Mouse (Mus musculus): ENCODE measurements at regions not wholly inside any gene's neighbourhood (a gene's known extent, or its start where the extent isn't known, plus 50 kb on each side); places are given as distances from the start of the nearest gene placed in this dataset.
"Not testable (repeated sequence)": the region's sequence is repeated elsewhere in the genome, so short reads cannot be mapped to it uniquely, and the experiment has no call there.

- H3K27ac ChIP-seq; intact Hi-C loops (cut with DNase I); H3K36me3 ChIP-seq (ENCODE audit: control insufficient read depth, insufficient read depth, low read length); H3K27me3 ChIP-seq (ENCODE audit: control insufficient read depth, insufficient read depth, low read length); H3K4me3 ChIP-seq; H3K4me1 ChIP-seq (ENCODE audit: control insufficient read depth, insufficient read depth, low read length); H3K79me2 ChIP-seq (replicated peaks; ENCODE audit: control insufficient read depth, insufficient read depth, low read length); H3K9ac ChIP-seq (ENCODE audit: low read depth, low read length): not testable (repeated sequence)
- peak; percentile 9 to 30 for DNase-seq
- 53% methylated on average over 2 of the region's 2 CpGs for WGBS
Observed at GRCm38 (mm10) chr8:20116785-20117184, 213.6 kb downstream of the Gm31371 start.

GRCm38 (mm10) chr8:20119581-20119980, 216.4 kb downstream of the Gm31371 start:
- not testable (repeated sequence) for H3K9ac ChIP-seq (ENCODE audit: low read depth, low read length)
- DNase-seq, result peak in 1 of 2 experiments; percentile 4
- WGBS, result 76% methylated on average over 4 of the region's 4 CpGs

GRCm38 (mm10) chr8:20120186-20120585, 217.0 kb downstream of the Gm31371 start:
- H3K36me3 ChIP-seq (ENCODE audit: control insufficient read depth, insufficient read depth, low read length); DNase-seq; H3K27ac ChIP-seq; H3K79me2 ChIP-seq (replicated peaks; ENCODE audit: control insufficient read depth, insufficient read depth, low read length); H3K9ac ChIP-seq (ENCODE audit: low read depth, low read length); intact Hi-C loops (cut with DNase I); H3K27me3 ChIP-seq (ENCODE audit: control insufficient read depth, insufficient read depth, low read length); H3K4me3 ChIP-seq; H3K4me1 ChIP-seq (ENCODE audit: control insufficient read depth, insufficient read depth, low read length): not testable (repeated sequence)
- WGBS, result 91% methylated on average over 2 of the region's 2 CpGs

More at GRCm38 (mm10) chr8:20119581-20119980, 216.4 kb downstream of the Gm31371 start:
- intact Hi-C loops (cut with DNase I); H3K36me3 ChIP-seq (ENCODE audit: control insufficient read depth, insufficient read depth, low read length); H3K79me2 ChIP-seq (replicated peaks; ENCODE audit: control insufficient read depth, insufficient read depth, low read length); H3K4me1 ChIP-seq (ENCODE audit: control insufficient read depth, insufficient read depth, low read length); H3K4me3 ChIP-seq; H3K27ac ChIP-seq; H3K27me3 ChIP-seq (ENCODE audit: control insufficient read depth, insufficient read depth, low read length): not testable (repeated sequence)

- DNase-seq, result peak in 1 of 2 experiments; percentile 2
- H3K4me1 ChIP-seq (ENCODE audit: control insufficient read depth, insufficient read depth, low read length); H3K4me3 ChIP-seq; intact Hi-C loops (cut with DNase I); H3K27me3 ChIP-seq (ENCODE audit: control insufficient read depth, insufficient read depth, low read length); H3K36me3 ChIP-seq (ENCODE audit: control insufficient read depth, insufficient read depth, low read length); H3K27ac ChIP-seq; H3K9ac ChIP-seq (ENCODE audit: low read depth, low read length); H3K79me2 ChIP-seq (replicated peaks; ENCODE audit: control insufficient read depth, insufficient read depth, low read length): not testable (repeated sequence)
- 92% methylated on average over 10 of the region's 11 CpGs for WGBS
Observed at GRCm38 (mm10) chr8:20121391-20121909, 218.3 kb downstream of the Gm31371 start.

- H3K36me3 ChIP-seq (ENCODE audit: control insufficient read depth, insufficient read depth, low read length); intact Hi-C loops (cut with DNase I); H3K27me3 ChIP-seq (ENCODE audit: control insufficient read depth, insufficient read depth, low read length); H3K79me2 ChIP-seq (replicated peaks; ENCODE audit: control insufficient read depth, insufficient read depth, low read length); H3K4me1 ChIP-seq (ENCODE audit: control insufficient read depth, insufficient read depth, low read length): not testable (repeated sequence)
- peak overlapping the region; percentile 49 for H3K4me3 ChIP-seq
- WGBS, result 8% methylated on average over 67 of the region's 72 CpGs
- peak overlapping the region; percentile 58 for H3K27ac ChIP-seq
- peak overlapping the region; percentile 55 for H3K9ac ChIP-seq (ENCODE audit: low read depth, low read length)
- peak; percentile 99 to 100 for DNase-seq
- TF ChIP-seq CTCF (IDR thresholded peaks at IDR 0.05) (peak; percentile 64), POLR2A (IDR thresholded peaks at IDR 0.05; ENCODE audit: insufficient read depth, low read depth, low read length) (peak; percentile 54), EP300 (IDR thresholded peaks at IDR 0.05; ENCODE audit: insufficient read depth, low read depth, low read length) (0 out of 2 replicates have a peak, but pooled peaks have one; percentile 23)
Observed at GRCm38 (mm10) chr8:20122067-20122925, 219.1 kb downstream of the Gm31371 start.

GRCm38 (mm10) chr8:20123545-20123944, 220.4 kb downstream of the Gm31371 start:
- H3K9ac ChIP-seq (ENCODE audit: low read depth, low read length); H3K27me3 ChIP-seq (ENCODE audit: control insufficient read depth, insufficient read depth, low read length); H3K36me3 ChIP-seq (ENCODE audit: control insufficient read depth, insufficient read depth, low read length); H3K79me2 ChIP-seq (replicated peaks; ENCODE audit: control insufficient read depth, insufficient read depth, low read length); H3K4me3 ChIP-seq; H3K4me1 ChIP-seq (ENCODE audit: control insufficient read depth, insufficient read depth, low read length); intact Hi-C loops (cut with DNase I); H3K27ac ChIP-seq: not testable (repeated sequence)
- WGBS, result 84% methylated on average over 5 of the region's 5 CpGs
- peak in 1 of 2 experiments; percentile 27 for DNase-seq

GRCm38 (mm10) chr8:20135626-20136025, 227.4 kb downstream of the Gm15319 start:
- no CpG with 5 or more reads among the region's 1 CpGs for WGBS
- intact Hi-C loops (cut with DNase I); H3K79me2 ChIP-seq (replicated peaks; ENCODE audit: control insufficient read depth, insufficient read depth, low read length); H3K27me3 ChIP-seq (ENCODE audit: control insufficient read depth, insufficient read depth, low read length); H3K9ac ChIP-seq (ENCODE audit: low read depth, low read length); DNase-seq; H3K4me1 ChIP-seq (ENCODE audit: control insufficient read depth, insufficient read depth, low read length); H3K36me3 ChIP-seq (ENCODE audit: control insufficient read depth, insufficient read depth, low read length); H3K27ac ChIP-seq; H3K4me3 ChIP-seq: not testable (repeated sequence)

- H3K4me3 ChIP-seq; H3K79me2 ChIP-seq (replicated peaks; ENCODE audit: control insufficient read depth, insufficient read depth, low read length); H3K9ac ChIP-seq (ENCODE audit: low read depth, low read length); H3K36me3 ChIP-seq (ENCODE audit: control insufficient read depth, insufficient read depth, low read length); H3K27ac ChIP-seq; H3K27me3 ChIP-seq (ENCODE audit: control insufficient read depth, insufficient read depth, low read length); H3K4me1 ChIP-seq (ENCODE audit: control insufficient read depth, insufficient read depth, low read length); intact Hi-C loops (cut with DNase I); DNase-seq: not testable (repeated sequence)
- 83% methylated on average over 4 of the region's 4 CpGs for WGBS
Observed at GRCm38 (mm10) chr8:20145436-20145835, 217.6 kb downstream of the Gm15319 start.

- H3K4me3 ChIP-seq; H3K27ac ChIP-seq; intact Hi-C loops (cut with DNase I); H3K79me2 ChIP-seq (replicated peaks; ENCODE audit: control insufficient read depth, insufficient read depth, low read length); H3K4me1 ChIP-seq (ENCODE audit: control insufficient read depth, insufficient read depth, low read length); H3K36me3 ChIP-seq (ENCODE audit: control insufficient read depth, insufficient read depth, low read length); DNase-seq; H3K9ac ChIP-seq (ENCODE audit: low read depth, low read length); H3K27me3 ChIP-seq (ENCODE audit: control insufficient read depth, insufficient read depth, low read length): not testable (repeated sequence)
- WGBS, result 88% methylated on average over 8 of the region's 11 CpGs
Observed at GRCm38 (mm10) chr8:20151317-20152047, 211.5 kb downstream of the Gm15319 start.

Measured in heart, adult 2 months (tissue).